Mouse (Mus musculus) megakaryocyte, embryonic 14.5 days (primary cell): ENCODE measurements around the gene Calm2.

ENCODE experiments used
- FLI1 ChIP-seq: IDR thresholded peaks from 2 replicates; pipeline ENCODE4 v1.6.1; 2012; ENCODE audit warnings: low read length, inconsistent platforms, mixed read lengths
- GATA1 ChIP-seq: IDR thresholded peaks from 3 replicates; pipeline ENCODE4 v1.6.1; 2012; ENCODE audit warnings: mixed read lengths, low read length, inconsistent platforms, borderline replicate concordance

DNA sequence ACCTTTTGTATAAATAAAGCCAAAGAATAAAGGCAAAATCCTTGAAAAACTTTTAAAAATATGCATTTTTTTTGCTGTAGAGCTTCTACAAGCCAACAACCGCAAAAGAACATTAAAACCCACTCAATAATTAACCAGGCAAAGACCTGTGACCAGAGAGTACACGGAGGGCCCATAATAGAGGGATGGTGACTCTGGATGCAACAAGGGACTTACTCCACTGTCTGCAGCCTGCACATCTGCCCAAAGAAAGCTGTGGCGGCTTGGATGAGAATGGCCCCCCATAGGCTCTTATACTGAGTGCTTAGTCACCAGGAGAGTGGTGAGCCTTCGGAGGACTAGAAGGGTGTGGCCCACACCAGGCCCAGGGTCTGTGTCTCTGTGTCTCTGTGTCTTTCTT lies 43.3 kb downstream of the Calm2 start:
- TF ChIP-seq GATA1 (no peak), FLI1 (no peak)
